Comparison of ENCODE assay signal across 14 mouse cellular contexts in genomic region chr13:83867831-83868473, GRCm38 (mm10).
DNase-seq lines count a peak whose midpoint lies in the region; ATAC-seq lines count a peak whose summit lies in the region.
"Had no signal": no experiment of that assay in that cellular context is flagged by ENCODE, and none has a peak within 500 bp of the region (broad histone marks: within the 10 kb centered on the region; RNA-seq: fewer than 3 reads in every experiment).

No protein-coding gene starts in this region.

- H3K4me1 ChIP-seq in forebrain, embryonic 16.5 days (replicated peaks; ENCODE audit: control insufficient read depth, insufficient read depth, low read length): peaks cover 8% of the 10 kb centered on the region
- H3K4me1 ChIP-seq in midbrain, embryonic 11.5 days (ENCODE audit: control insufficient read depth, insufficient read depth, low read length): peaks cover 11% of the 10 kb centered on the region
- H3K4me1 ChIP-seq: limb, embryonic 13.5 days had no signal

- WGBS in forebrain, embryonic 16.5 days: 36% methylated on average over 4 of the region's 4 CpGs
- 68% methylated on average over 4 of the region's 4 CpGs for WGBS in midbrain, embryonic 11.5 days

- peak; percentile 20 for DNase-seq in embryo, embryonic 10.5 days (ENCODE audit: low spot score)
- DNase-seq in embryo, embryonic 10 days (ENCODE audit: low spot score): no peak
- peak; percentile 87 for DNase-seq in midbrain, embryonic 11.5 days (ENCODE audit: low spot score, missing footprints)
- DNase-seq in retina, embryonic 14.5 days (ENCODE audit: low spot score): peak; percentile 62
- no peak for DNase-seq in urinary bladder, postnatal 25 days (ENCODE audit: low spot score)
- DNase-seq in MN1 (ENCODE audit: low spot score): no peak
- DNase-seq in adrenal gland, adult (ENCODE audit: inconsistent age in 2 of 2, low spot score in 1 of 2): no peak
- DNase-seq: kidney, postnatal 36 days; lung, adult 2 months; thymus, adult 18-20 months had no signal

- H3K4me2 ChIP-seq in forebrain, embryonic 16.5 days (ENCODE audit: low read length): no peak overlapping the region; the same call in 1 of the 2 replicates
- no peak overlapping the region for H3K4me2 ChIP-seq in midbrain, embryonic 11.5 days
- H3K4me2 ChIP-seq: limb, embryonic 13.5 days had no signal

- H3K9me3 ChIP-seq in forebrain, embryonic 16.5 days (ENCODE audit: control insufficient read depth, low read length): no peaks in the 10 kb centered on the region
- H3K9me3 ChIP-seq in midbrain, embryonic 11.5 days (ENCODE audit: control insufficient read depth, low read length): no peaks in the 10 kb centered on the region
- H3K9me3 ChIP-seq: limb, embryonic 13.5 days had no signal

- H3K9ac ChIP-seq in forebrain, embryonic 16.5 days (replicated peaks; ENCODE audit: low read depth, low read length): 0 out of 2 replicates have a peak overlapping the region, but pooled peaks have one; percentile 29
- H3K9ac ChIP-seq in midbrain, embryonic 11.5 days (ENCODE audit: low read length): no peak overlapping the region
- H3K9ac ChIP-seq: limb, embryonic 13.5 days had no signal

- H3K27ac ChIP-seq in forebrain, embryonic 16.5 days (ENCODE audit: low read length): peak overlapping the region; percentile 82
- H3K27ac ChIP-seq in midbrain, embryonic 11.5 days (ENCODE audit: low read depth, low read length): peak overlapping the region; percentile 65; the same call in 1 of the 2 replicates
- H3K27ac ChIP-seq: limb, embryonic 13.5 days had no signal

- no peak overlapping the region for H3K4me3 ChIP-seq in forebrain, embryonic 16.5 days (replicated peaks; ENCODE audit: low read length)
- H3K4me3 ChIP-seq in midbrain, embryonic 11.5 days (ENCODE audit: low read depth, low read length): no peak overlapping the region
- H3K4me3 ChIP-seq: limb, embryonic 13.5 days had no signal

- no peaks in the 10 kb centered on the region for H3K27me3 ChIP-seq in forebrain, embryonic 16.5 days (replicated peaks; ENCODE audit: control insufficient read depth, insufficient read depth, low read length)
- no peaks in the 10 kb centered on the region for H3K27me3 ChIP-seq in midbrain, embryonic 11.5 days (ENCODE audit: control insufficient read depth, insufficient read depth, low read length)
- H3K27me3 ChIP-seq: limb, embryonic 13.5 days had no signal

- no peaks in the 10 kb centered on the region for H3K36me3 ChIP-seq in forebrain, embryonic 16.5 days (ENCODE audit: control insufficient read depth, insufficient read depth)
- H3K36me3 ChIP-seq in midbrain, embryonic 11.5 days (ENCODE audit: control insufficient read depth, insufficient read depth, low read length): no peaks in the 10 kb centered on the region
- H3K36me3 ChIP-seq: limb, embryonic 13.5 days had no signal

- ATAC-seq in forebrain, embryonic 16.5 days: peak; percentile 67
- ATAC-seq in midbrain, embryonic 11.5 days (ENCODE audit: low FRiP score): peak; percentile 83
- ATAC-seq: activated CD4-positive, CD25-positive, alpha-beta regulatory T cell, adult 4 months; intestine, postnatal 0 days had no signal

Comparison
In these comparisons a context has a peak if more than half of its experiments do, and no peak if none do; other contexts are left out.
1. DNase-seq: peak in embryo, embryonic 10.5 days (single experiment), midbrain, embryonic 11.5 days (single experiment) and retina, embryonic 14.5 days (single experiment); none in embryo, embryonic 10 days (single experiment), urinary bladder, postnatal 25 days (single experiment), MN1 (single experiment) and adrenal gland, adult (0 of 2).